Mouse (Mus musculus) heart, embryonic 15.5 days (tissue): ENCODE measurements at regions not wholly inside any gene's neighbourhood (a gene's known extent, or its start where the extent isn't known, plus 50 kb on each side); places are given as distances from the start of the nearest gene placed in this dataset.

Source experiments
- ATAC-seq: fragments of 200-750 bp; cut with Nextera tagmentation; replicated peaks from 2 replicates; pipeline ENCODE4 v1.8.0; 2017; ENCODE audit warnings: low read depth, moderate TSS enrichment; ENCODE audit not compliant: insufficient number of reproducible peaks, insufficient read depth, low FRiP score
- H3K27ac ChIP-seq: fragments of 300-500 bp; sonication (generic); 2 replicates; pipeline ENCODE4 v1.5.1; 2015; ENCODE audit warnings: mild to moderate bottlenecking, inconsistent platforms
- H3K27me3 ChIP-seq: fragments of 300-500 bp; sonication (generic); 2 replicates; pipeline ENCODE4 v1.6.1; 2015; ENCODE audit warnings: inconsistent platforms
- H3K36me3 ChIP-seq: fragments of 300-500 bp; sonication (generic); 2 replicates; pipeline ENCODE4 v1.6.1; 2015; ENCODE audit warnings: mild to moderate bottlenecking, inconsistent platforms
- H3K4me1 ChIP-seq: fragments of 300-500 bp; sonication (generic); replicated peaks from 2 replicates; pipeline ENCODE4 v1.6.1; 2015; ENCODE audit warnings: inconsistent platforms
- H3K4me2 ChIP-seq: fragments of 300-500 bp; sonication (generic); 2 replicates; pipeline ENCODE4 v1.6.1; 2015; ENCODE audit warnings: inconsistent platforms, mild to moderate bottlenecking, moderate library complexity
- H3K4me3 ChIP-seq: fragments of 300-500 bp; sonication (generic); 2 replicates; pipeline ENCODE4 v1.5.1; 2015; ENCODE audit warnings: mild to moderate bottlenecking, inconsistent platforms
- H3K9ac ChIP-seq: fragments of 300-500 bp; sonication (generic); 2 replicates; pipeline ENCODE4 v1.6.1; 2015; ENCODE audit warnings: mild to moderate bottlenecking, inconsistent platforms
- H3K9me3 ChIP-seq: fragments of 300-500 bp; sonication (generic); replicated peaks from 2 replicates; pipeline ENCODE4 v1.6.1; 2016; ENCODE audit warnings: inconsistent platforms
- WGBS: fragments of 180-500 bp; shearing (Covaris S2); methylation state at CpG from one replicate; pipeline ENCODE4 v1.1.7; 2015; ENCODE audit warnings: mixed read lengths; 5-methylcytosine and 5-hydroxymethylcytosine counted together

DNA sequence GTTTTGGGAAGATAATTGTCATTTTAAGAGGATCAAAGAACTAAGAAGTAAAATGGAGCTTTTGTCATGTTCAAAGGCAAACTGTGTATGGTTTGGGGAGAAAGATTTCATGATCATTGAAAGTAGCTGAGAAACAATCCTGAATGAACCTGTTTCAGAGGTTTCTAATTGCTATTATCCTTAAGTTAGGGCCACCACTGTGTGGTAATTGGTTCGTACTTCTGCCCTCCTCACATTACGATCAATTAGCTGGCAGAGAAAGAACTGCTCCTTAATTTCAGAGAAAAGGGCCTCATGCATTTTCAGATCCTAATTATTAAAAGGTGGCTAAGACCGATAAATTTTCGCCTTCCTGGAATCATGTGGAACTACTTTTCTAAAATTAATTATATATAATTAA lies 208.6 kb downstream of the Etv1 start:
- no peak overlapping the region for H3K4me3 ChIP-seq
- 92% methylated on average over 4 of the region's 4 CpGs for WGBS
- H3K27ac ChIP-seq, result no peak overlapping the region
- no peaks in the 10 kb centered on the region for H3K9me3 ChIP-seq
- no peak overlapping the region for H3K9ac ChIP-seq
- H3K27me3 ChIP-seq, result no peaks in the 10 kb centered on the region
- ATAC-seq, result no peak
- no peaks in the 10 kb centered on the region for H3K4me1 ChIP-seq
- H3K36me3 ChIP-seq, result no peaks in the 10 kb centered on the region
- H3K4me2 ChIP-seq, result no peak overlapping the region

DNA sequence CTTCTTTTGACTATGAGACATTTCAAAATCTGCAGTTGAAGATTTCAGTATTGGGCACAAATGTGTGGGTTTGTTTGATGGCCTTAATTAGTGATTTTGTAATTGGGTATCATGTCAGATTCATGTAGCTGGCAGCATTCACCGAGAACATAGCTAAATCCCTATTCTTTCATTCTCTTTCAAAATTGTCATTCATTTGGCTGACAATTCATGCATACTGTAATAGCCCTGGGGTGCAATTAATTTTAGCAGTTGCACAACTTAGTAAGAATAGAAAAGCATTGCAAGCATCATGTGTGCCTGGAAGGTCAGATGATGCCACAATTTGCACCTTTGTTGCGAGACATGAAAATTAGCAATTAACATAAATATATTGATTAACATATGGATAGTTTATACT lies 248.0 kb downstream of the Etv1 start:
- ATAC-seq, result no peak
- Histone ChIP-seq H3K36me3 (no peaks in the 10 kb centered on the region), H3K4me1 (no peaks in the 10 kb centered on the region), H3K4me3 (no peak overlapping the region), H3K27ac (no peak overlapping the region), H3K9me3 (no peaks in the 10 kb centered on the region), H3K27me3 (no peaks in the 10 kb centered on the region), H3K9ac (no peak overlapping the region), H3K4me2 (no peak overlapping the region)
- 86% methylated on average over 2 of the region's 2 CpGs for WGBS

GRCm38 (mm10) chr12:39027948-39028347 lies 248.8 kb downstream of the Etv1 start:
- WGBS, result 70% methylated on average over 2 of the region's 2 CpGs
- no peak for ATAC-seq
- Histone ChIP-seq H3K4me3 (no peak overlapping the region), H3K27ac (no peak overlapping the region), H3K9me3 (no peaks in the 10 kb centered on the region), H3K4me1 (no peaks in the 10 kb centered on the region), H3K9ac (no peak overlapping the region), H3K4me2 (no peak overlapping the region), H3K36me3 (no peaks in the 10 kb centered on the region), H3K27me3 (no peaks in the 10 kb centered on the region)

DNA sequence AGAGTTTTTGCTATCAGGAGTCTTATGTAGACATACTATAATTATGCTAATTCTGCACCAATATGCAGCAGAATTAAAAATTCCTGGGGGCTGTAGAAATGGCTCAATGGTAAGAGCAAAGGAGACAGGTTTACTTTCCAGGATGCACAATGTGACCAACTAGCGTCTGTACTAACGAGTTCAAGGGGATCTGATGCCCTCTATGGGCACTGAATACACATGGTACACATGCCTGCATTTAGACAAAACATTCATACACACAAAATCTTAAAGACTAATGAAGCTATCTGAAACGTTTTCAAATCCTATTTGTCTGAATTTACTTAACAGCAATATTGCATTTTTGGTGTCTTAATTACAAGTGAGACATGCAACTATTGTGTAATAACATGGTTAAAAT lies 254.8 kb downstream of the Etv1 start:
- WGBS, result 66% methylated on average over 3 of the region's 3 CpGs
- no peaks in the 10 kb centered on the region for H3K27me3 ChIP-seq
- no peaks in the 10 kb centered on the region for H3K9me3 ChIP-seq
- no peak overlapping the region for H3K4me3 ChIP-seq
- no peak overlapping the region for H3K9ac ChIP-seq
- no peaks in the 10 kb centered on the region for H3K36me3 ChIP-seq
- H3K27ac ChIP-seq, result no peak overlapping the region
- no peak overlapping the region for H3K4me2 ChIP-seq
- ATAC-seq, result no peak
- H3K4me1 ChIP-seq, result no peaks in the 10 kb centered on the region

DNA sequence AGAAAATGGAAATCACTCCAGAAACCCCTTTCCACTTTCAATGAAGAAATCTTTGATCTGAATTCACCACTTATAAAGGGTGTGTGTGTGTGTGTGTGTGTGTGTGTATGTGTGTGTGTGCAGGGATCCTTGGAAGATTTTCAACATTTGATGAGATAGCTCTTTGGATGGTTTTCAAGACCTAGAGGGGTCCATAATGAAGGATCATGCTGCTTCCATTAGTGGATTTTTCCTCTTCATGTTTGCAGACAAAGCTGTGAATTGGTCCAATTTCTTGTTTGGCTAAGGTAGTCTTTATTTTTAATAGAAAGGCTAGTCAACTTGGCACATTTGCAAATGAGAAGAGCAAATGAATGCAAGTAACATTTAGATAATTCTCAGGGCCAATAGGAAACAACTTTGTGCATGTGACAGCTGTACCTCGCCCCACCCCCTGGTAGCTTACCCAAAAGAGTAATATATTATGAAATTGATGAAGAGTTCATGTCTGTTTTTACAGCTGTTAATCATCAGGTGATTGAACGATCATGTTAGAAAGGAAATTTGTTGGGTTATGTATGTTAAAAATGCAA lies 257.4 kb downstream of the Etv1 start:
- WGBS, result 81% methylated on average over 2 of the region's 2 CpGs
- Histone ChIP-seq H3K4me3 (no peak overlapping the region), H3K4me2 (no peak overlapping the region), H3K9ac (no peak overlapping the region), H3K27ac (no peak overlapping the region), H3K36me3 (no peaks in the 10 kb centered on the region), H3K27me3 (no peaks in the 10 kb centered on the region), H3K9me3 (no peaks in the 10 kb centered on the region), H3K4me1 (no peaks in the 10 kb centered on the region)
- no peak for ATAC-seq

DNA sequence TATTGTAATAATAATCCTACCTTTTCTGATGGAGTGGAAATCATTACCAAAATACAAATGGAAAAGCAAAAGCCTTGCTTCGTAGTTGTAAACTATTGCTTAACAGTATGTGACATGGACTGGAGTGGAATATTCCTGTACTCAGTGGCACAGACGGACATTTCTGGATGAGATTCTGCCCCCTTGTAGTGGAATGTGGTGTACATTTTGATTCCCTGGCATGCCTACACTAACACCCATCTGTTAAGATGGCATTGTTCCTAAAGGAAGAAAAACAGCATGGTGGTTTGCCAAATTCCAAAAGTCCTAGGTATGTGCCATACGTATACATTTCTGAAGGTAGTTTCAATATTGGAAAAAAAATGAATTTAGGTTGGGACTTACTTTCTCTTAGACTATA lies 258.9 kb downstream of the Etv1 start:
- H3K4me1 ChIP-seq, result no peaks in the 10 kb centered on the region
- H3K27ac ChIP-seq, result no peak overlapping the region
- WGBS, result 83% methylated on average over 3 of the region's 3 CpGs
- H3K9me3 ChIP-seq, result no peaks in the 10 kb centered on the region
- H3K4me3 ChIP-seq, result no peak overlapping the region
- no peak overlapping the region for H3K4me2 ChIP-seq
- H3K27me3 ChIP-seq, result no peaks in the 10 kb centered on the region
- no peaks in the 10 kb centered on the region for H3K36me3 ChIP-seq
- H3K9ac ChIP-seq, result no peak overlapping the region
- no peak for ATAC-seq

DNA sequence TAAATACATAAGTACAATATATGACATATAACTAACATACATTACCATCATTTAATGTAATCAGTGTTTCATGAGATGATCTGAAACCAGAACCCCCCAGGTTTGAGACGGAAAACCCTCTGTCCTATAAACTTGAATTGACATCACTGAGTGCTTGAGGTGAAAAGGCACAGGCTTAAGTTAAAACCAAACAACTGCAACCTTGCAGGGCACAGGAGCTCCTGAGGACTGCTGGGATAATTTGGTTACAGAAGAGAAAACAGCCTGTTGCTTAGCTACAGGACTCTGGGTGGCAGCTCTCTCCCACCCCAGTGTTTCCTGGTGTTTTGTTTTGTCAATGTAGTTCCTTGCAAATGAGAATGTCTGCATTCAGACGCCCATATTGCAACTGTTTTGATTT lies 259.5 kb downstream of the Etv1 start:
- ATAC-seq, result no peak
- Histone ChIP-seq H3K27me3 (no peaks in the 10 kb centered on the region), H3K4me2 (no peak overlapping the region), H3K9me3 (no peaks in the 10 kb centered on the region), H3K4me3 (no peak overlapping the region), H3K4me1 (no peaks in the 10 kb centered on the region), H3K27ac (no peak overlapping the region), H3K36me3 (no peaks in the 10 kb centered on the region), H3K9ac (no peak overlapping the region)
- 45% methylated on average over 2 of the region's 2 CpGs for WGBS

DNA sequence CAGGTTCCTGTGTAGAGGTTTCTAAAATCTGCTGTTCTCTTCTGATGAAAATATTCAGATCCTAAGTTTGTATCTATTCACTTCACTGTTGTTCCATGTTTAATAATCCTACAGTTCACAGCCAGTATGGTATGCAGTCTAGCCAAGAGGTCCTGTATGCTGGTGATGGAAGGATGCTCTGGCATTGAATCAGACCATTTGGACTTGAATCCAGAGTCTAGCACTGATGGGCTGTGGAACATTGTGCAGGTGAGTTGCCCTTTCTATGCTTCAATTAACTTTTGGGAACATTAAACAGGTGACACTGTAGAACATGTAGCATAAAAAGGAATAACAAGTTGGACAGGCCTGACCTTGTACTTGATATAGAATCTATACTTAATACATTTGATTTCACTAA lies 267.9 kb downstream of the Etv1 start:
- Histone ChIP-seq H3K27me3 (no peaks in the 10 kb centered on the region), H3K9me3 (no peaks in the 10 kb centered on the region), H3K9ac (no peak overlapping the region), H3K36me3 (no peaks in the 10 kb centered on the region), H3K4me1 (no peaks in the 10 kb centered on the region), H3K4me3 (no peak overlapping the region), H3K27ac (no peak overlapping the region), H3K4me2 (no peak overlapping the region)
- no peak for ATAC-seq

- Histone ChIP-seq H3K27ac (no peak overlapping the region), H3K36me3 (no peaks in the 10 kb centered on the region), H3K9me3 (no peaks in the 10 kb centered on the region), H3K9ac (no peak overlapping the region), H3K4me3 (no peak overlapping the region), H3K4me2 (no peak overlapping the region), H3K27me3 (no peaks in the 10 kb centered on the region), H3K4me1 (no peaks in the 10 kb centered on the region)
- WGBS, result 56% methylated on average over 6 of the region's 6 CpGs
- ATAC-seq, result no peak
Measured at GRCm38 (mm10) chr12:39048441-39048840, 269.3 kb downstream of the Etv1 start.

DNA sequence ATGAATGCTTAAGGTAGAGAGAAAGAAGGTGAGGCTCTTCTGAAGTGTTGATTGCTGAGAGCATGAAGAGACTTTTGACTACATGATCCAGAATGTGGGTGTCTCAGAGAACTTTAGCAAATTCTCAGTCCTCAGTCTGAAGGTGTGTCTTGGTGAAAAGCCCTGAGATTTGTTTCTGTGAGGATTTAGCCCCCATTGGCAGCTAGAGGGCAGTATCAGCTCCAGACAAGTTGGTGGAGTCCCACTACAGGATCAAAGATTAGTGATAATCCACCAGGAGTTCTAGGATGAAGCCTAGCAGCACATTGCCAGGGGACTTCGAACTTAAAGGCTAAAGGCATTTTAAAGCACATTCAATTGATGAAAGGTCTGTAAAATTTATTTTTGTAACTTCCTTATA lies 269.8 kb downstream of the Etv1 start:
- H3K9me3 ChIP-seq, result no peaks in the 10 kb centered on the region
- no peaks in the 10 kb centered on the region for H3K4me1 ChIP-seq
- ATAC-seq, result no peak
- 70% methylated on average over 1 of the region's 1 CpGs for WGBS
- no peaks in the 10 kb centered on the region for H3K27me3 ChIP-seq
- no peak overlapping the region for H3K27ac ChIP-seq
- H3K4me3 ChIP-seq, result no peak overlapping the region
- H3K4me2 ChIP-seq, result no peak overlapping the region
- no peak overlapping the region for H3K9ac ChIP-seq
- no peaks in the 10 kb centered on the region for H3K36me3 ChIP-seq

- Histone ChIP-seq H3K9me3 (no peaks in the 10 kb centered on the region), H3K27ac (no peak overlapping the region), H3K36me3 (no peaks in the 10 kb centered on the region), H3K9ac (no peak overlapping the region), H3K4me1 (no peaks in the 10 kb centered on the region), H3K4me3 (no peak overlapping the region), H3K4me2 (no peak overlapping the region), H3K27me3 (no peaks in the 10 kb centered on the region)
- WGBS, result 72% methylated on average over 4 of the region's 4 CpGs
- no peak for ATAC-seq
Measured at GRCm38 (mm10) chr12:39070331-39071045, 291.3 kb downstream of the Etv1 start.

DNA sequence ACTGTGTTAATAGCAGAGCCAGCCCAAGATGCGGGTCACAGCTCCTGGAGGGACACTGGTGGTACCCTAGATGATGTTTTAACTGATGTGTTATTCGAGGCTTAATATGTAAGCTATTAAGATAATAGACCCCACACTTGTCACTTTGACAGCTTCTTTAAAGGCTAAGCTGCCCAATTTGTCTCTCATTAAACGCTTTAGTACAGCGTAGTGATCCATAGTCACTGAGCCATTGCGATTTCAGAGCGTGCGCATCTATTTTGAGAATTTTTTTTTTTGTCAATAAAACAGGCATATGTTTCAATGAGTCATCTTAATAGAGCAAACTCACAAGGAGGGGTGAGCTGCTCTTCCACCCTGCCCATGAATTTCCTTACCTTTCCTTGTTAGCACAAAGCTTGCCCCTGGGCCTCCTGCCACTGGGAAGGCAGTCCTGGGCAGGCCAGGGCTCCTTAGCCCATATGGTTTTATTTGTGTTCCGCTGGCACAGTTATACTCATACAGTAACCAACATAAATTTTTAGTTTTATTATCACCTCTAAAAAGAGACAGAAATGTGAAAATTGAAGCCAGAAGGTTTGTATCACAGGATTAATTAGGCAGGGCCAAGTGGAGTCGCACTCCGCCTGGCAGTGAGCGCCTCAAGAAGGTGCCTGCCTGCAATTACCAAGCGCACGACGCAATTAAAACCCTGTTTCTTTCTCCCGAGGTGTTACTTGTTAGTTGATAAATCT lies 294.3 kb downstream of the Etv1 start:
- WGBS, result 89% methylated on average over 15 of the region's 15 CpGs
- no peaks in the 10 kb centered on the region for H3K4me1 ChIP-seq
- H3K27me3 ChIP-seq, result no peaks in the 10 kb centered on the region
- H3K27ac ChIP-seq, result no peak overlapping the region
- no peak overlapping the region for H3K4me2 ChIP-seq
- no peaks in the 10 kb centered on the region for H3K36me3 ChIP-seq
- no peaks in the 10 kb centered on the region for H3K9me3 ChIP-seq
- no peak overlapping the region for H3K9ac ChIP-seq
- no peak for ATAC-seq
- H3K4me3 ChIP-seq, result no peak overlapping the region
